Mouse (Mus musculus): Measurements from ENCODE around the gene Pklr.

- TF ChIP-seq CTCF (IDR thresholded peaks at IDR 0.05; ENCODE audit: borderline replicate concordance, insufficient read depth, low read depth, low read length), result no peak
- no peak for TF ChIP-seq POLR2A (IDR thresholded peaks at IDR 0.05; ENCODE audit: borderline replicate concordance, insufficient read depth, low read length)
These were observed 51.9 kb downstream of the Pklr start for GRCm38 (mm10) chr3:89187690-89188477.

Measured in cerebellum, adult 2 months (tissue).